Mouse (Mus musculus) layer of hippocampus, adult 2 months (tissue): ENCODE data around the gene Nr1h3. TPM values are rescaled to one million over a fixed set of nuclear protein-coding genes. Genes with fewer than 3 reads are reported as not detected.
A peak's percentile ranks its signal among the peaks of the same experiment; 100 is the strongest.

Source experiments
- DNase-seq, 2 experiments: peaks; one replicate each; pipeline ENCODE4 v3.0.0; 2022; ENCODE audit warnings: low spot score in 2 of 2
- H3K27ac ChIP-seq: fragments of 200-600 bp; 2 replicates; pipeline ENCODE4 v1.8.1; 2022
- H3K4me3 ChIP-seq: fragments of 200-600 bp; 2 replicates; pipeline ENCODE4 v1.8.1; 2022; ENCODE audit warnings: mild to moderate bottlenecking
- CTCF ChIP-seq: fragments of 200-600 bp; conservative IDR thresholded peaks from 2 replicates; pipeline ENCODE4 v1.8.1; 2022; ENCODE audit warnings: antibody characterized with exemption, mild to moderate bottlenecking, moderate library complexity
- total RNA-seq, 2 experiments: library from RNA; stranded (reverse); gene quantifications; 2 replicates each; pipeline ENCODE4 v1.2.3; 2021

The Nr1h3 gene
- total RNA-seq, 2 experiments from 2014 or later = 4.5 to 5.9 TPM

- TF ChIP-seq CTCF = peak; percentile 43
- H3K4me3 ChIP-seq = no peak overlapping the region
- DNase-seq = no peak
- no peak overlapping the region for H3K27ac ChIP-seq
These were observed 10.7 kb upstream of the Nr1h3 start for GRCm38 (mm10) chr2:91213311-91213710.

- TF ChIP-seq CTCF = no peak
These were observed 3.7 kb upstream of the Nr1h3 start for GRCm38 (mm10) chr2:91206254-91206775.

GRCm38 (mm10) chr2:91202972-91203656 lies 480 bp upstream of the Nr1h3 start:
- H3K27ac ChIP-seq = peak overlapping the region; percentile 94
- DNase-seq = no peak
- H3K4me3 ChIP-seq = peak overlapping the region; percentile 83
- no peak for TF ChIP-seq CTCF

More at GRCm38 (mm10) chr2:91206254-91206775, 3.7 kb upstream of the Nr1h3 start:
- Histone ChIP-seq H3K4me3 (no peak overlapping the region), H3K27ac (peak overlapping the region; percentile 24; the same call in 1 of the 2 replicates)
- DNase-seq = no peak

GRCm38 (mm10) chr2:91198888-91199287 lies 3.7 kb downstream of the Nr1h3 start:
- TF ChIP-seq CTCF = no peak
- DNase-seq = no peak
- H3K27ac ChIP-seq = 0 out of 2 replicates have a peak overlapping the region, but pooled peaks have one; percentile 10
- H3K4me3 ChIP-seq = no peak overlapping the region

GRCm38 (mm10) chr2:91196577-91197001 lies 6.0 kb downstream of the Nr1h3 start:
- Histone ChIP-seq H3K27ac (peak overlapping the region; percentile 81), H3K4me3 (no peak overlapping the region)
- TF ChIP-seq CTCF = no peak
- DNase-seq = peak; percentile 54 to 74

- peak overlapping the region; percentile 81 for H3K27ac ChIP-seq
- DNase-seq = peak in 1 of 2 experiments; percentile 41
- TF ChIP-seq CTCF = peak; percentile 87
These were observed 7.9 kb downstream of the Nr1h3 start for GRCm38 (mm10) chr2:91194624-91195332.

GRCm38 (mm10) chr2:91190501-91190900 lies 12.1 kb downstream of the Nr1h3 start:
- no peak for DNase-seq
- no peak overlapping the region for H3K4me3 ChIP-seq
- no peak overlapping the region for H3K27ac ChIP-seq
- TF ChIP-seq CTCF = no peak

More at GRCm38 (mm10) chr2:91194624-91195332, 7.9 kb downstream of the Nr1h3 start:
- peak overlapping the region; percentile 50 for H3K4me3 ChIP-seq

- DNase-seq = no peak
- Histone ChIP-seq H3K4me3 (no peak overlapping the region), H3K27ac (peak overlapping the region; percentile 32; the same call in 1 of the 2 replicates)
- TF ChIP-seq CTCF = no peak
These were observed 15.2 kb downstream of the Nr1h3 start for GRCm38 (mm10) chr2:91187431-91187830.

GRCm38 (mm10) chr2:91186208-91186607 lies 16.4 kb downstream of the Nr1h3 start:
- no peak for DNase-seq
- H3K4me3 ChIP-seq = no peak overlapping the region
- H3K27ac ChIP-seq = no peak overlapping the region
- TF ChIP-seq CTCF = no peak

GRCm38 (mm10) chr2:91183711-91184405 lies 18.8 kb downstream of the Nr1h3 start, which contains the start of gene Madd:
TSS of gene Madd (minus strand) at chr2:91183837.
- Histone ChIP-seq H3K27ac (peak within 1 kb of the TSS; percentile 94), H3K4me3 (peak within 1 kb of the TSS; percentile 79)
- DNase-seq = no peak
- TF ChIP-seq CTCF = no peak

GRCm38 (mm10) chr2:91183148-91183513 lies 19.5 kb downstream of the Nr1h3 start:
- H3K27ac ChIP-seq = peak overlapping the region; percentile 94
- H3K4me3 ChIP-seq = peak overlapping the region; percentile 79
- TF ChIP-seq CTCF = no peak
- peak; percentile 95 to 96 for DNase-seq

- no peak for TF ChIP-seq CTCF
- Histone ChIP-seq H3K4me3 (peak overlapping the region; percentile 79), H3K27ac (peak overlapping the region; percentile 94)
- DNase-seq = peak; percentile 87 to 90
These were observed 20.1 kb downstream of the Nr1h3 start for GRCm38 (mm10) chr2:91182405-91183147.
